Mouse (Mus musculus) neutrophil, adult 5-6 weeks (primary cell): ENCODE data around the gene Gm30191. TPM values are rescaled to one million over a fixed set of nuclear protein-coding genes. Genes with fewer than 3 reads are reported as not detected.

Source experiments
- ATAC-seq: fragments of 151-379, 151-347 bp; 2 replicates; pipeline ENCODE4 v1.8.0; 2017; ENCODE audit warnings: mild to moderate bottlenecking, moderate TSS enrichment; ENCODE audit not compliant: insufficient number of reproducible peaks, poor library complexity, low FRiP score, severe bottlenecking; ENCODE audit errors: extremely low read depth
- total RNA-seq: library from RNA; stranded (forward); fragments of 200-1000 nt; gene quantifications from 2 replicates; pipeline ENCODE4 v1.2.3, GENCODE M21; 2017

The Gm30191 gene
- total RNA-seq = not detected in 2 replicates

DNA sequence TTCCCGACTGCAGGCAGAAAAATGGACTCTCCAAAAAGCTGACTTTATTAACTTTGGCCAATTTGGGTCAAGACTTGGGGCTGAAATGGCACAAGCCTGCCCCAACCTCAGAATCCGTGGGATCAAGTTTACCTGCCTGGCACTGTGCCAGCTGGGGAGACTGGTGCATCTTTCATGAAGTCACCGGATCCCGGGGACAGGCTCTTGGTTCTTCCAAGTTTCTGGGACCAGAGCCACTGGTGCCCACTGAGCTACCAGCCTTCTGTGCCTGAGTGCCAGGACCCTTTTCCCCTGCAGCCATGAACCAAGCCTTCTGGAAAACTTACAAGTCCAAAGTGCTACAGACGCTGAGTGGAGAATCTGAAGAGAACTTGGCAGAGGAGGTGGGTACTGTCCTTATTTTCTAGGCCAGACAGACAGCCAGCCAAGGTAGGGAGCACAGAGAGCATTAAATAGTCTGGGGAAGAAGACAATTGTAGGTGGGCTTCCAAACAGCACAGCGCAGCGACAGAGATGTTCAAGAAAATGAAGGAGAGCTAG lies at the start of gene Gm30191:
Gene Gm30191, plus strand, starts transcription at position 217 of the 540 bp plus-strand sequence.
- no peak for ATAC-seq

DNA sequence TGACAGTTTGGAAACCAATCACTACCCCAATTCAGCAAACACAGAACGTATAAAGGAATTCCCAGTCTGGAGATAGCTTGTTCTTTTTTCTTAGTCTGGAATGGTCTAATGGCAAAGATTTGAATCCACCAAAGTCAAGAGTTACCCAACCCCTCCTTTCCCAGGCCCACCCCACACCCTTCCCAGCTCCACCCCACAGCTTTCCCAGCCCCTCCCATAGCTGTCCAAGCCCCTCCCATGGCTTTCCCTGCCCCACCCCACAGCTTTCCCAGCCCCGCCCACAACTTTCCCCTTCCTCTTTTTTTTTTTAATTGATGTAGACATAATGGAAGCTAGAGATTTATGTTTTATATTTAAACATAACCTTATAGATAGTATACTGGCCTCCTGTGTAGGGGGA lies 47.4 kb upstream of the Gm30191 start:
- ATAC-seq = no peak

DNA sequence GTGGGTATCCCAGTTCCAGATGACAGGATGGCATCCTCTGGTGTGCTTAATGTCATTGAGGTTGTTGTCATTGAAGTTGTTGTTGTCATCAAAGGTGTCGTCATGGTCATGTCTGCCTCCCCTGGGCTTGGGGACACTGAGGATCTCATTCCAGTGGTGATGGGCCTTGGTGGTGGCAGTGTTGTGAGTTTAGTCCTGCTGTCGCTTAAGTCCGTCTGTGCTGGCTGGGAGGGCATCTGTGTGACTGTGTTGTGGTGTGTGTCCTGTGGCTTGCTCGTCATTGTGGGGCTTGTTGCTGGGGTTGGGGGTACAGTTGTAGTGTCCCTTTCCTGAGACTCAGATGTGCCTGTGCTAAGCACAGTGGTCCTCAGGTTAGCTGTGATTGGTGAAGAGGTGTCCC lies 43.8 kb upstream of the Gm30191 start, which contains the start of gene Gm7534:
Gene Gm7534, minus strand, starts transcription at position 101 of the 400 bp plus-strand sequence.
- ATAC-seq = no peak

DNA sequence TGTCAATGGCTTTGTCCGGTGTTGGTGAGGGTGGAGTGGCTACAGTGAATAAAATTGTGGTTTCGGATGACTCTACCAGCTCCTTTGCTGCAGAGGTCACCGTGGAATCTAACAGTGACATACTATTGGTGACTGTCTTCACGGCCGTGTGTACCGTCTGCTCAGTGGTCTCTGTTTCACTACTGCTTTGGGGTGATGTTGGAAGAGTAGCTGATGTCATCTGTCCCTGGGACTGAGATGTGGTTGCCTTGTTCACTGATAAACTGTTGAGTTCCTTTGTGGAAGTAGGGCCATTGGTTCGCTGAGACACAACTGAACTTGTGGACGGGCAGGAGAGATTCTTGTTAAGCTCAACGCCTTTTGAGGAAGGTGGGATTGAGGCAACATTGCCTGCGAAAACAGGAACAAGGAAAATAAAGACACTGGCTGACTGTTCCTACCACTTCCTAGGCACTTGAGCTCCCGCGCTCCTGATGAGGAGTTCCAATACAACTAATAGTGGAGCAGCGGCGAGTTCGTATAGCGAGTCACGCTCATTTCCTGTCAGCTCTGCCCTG lies 43.3 kb upstream of the Gm30191 start:
- no peak for ATAC-seq

DNA sequence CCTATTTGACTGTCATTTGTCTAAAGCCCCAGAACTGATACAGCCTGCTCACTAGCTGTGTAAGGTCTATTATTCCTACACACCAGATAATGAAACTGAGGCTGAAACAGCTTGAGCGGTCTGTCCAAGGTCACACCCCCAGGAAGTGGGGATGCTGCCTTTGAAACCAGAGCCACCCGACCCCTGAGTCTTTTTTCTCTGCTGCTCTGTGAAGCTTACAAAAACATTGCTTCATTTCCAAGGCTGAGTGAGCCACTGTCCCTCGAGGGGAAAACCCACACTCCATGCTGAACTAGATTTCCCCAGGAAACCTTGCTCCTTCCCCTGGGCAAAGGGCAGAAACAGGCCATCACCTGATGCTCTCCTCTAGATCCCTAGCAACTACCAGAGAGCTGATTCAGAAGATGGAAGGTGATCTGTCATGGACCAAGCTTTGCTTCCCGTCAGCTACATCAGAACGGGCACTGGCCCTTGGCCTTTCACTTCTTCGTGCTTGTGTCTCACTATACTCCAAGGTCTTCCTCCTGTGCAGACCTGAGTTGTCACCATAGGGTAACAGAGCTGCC lies 40.2 kb upstream of the Gm30191 start:
- no peak for ATAC-seq

DNA sequence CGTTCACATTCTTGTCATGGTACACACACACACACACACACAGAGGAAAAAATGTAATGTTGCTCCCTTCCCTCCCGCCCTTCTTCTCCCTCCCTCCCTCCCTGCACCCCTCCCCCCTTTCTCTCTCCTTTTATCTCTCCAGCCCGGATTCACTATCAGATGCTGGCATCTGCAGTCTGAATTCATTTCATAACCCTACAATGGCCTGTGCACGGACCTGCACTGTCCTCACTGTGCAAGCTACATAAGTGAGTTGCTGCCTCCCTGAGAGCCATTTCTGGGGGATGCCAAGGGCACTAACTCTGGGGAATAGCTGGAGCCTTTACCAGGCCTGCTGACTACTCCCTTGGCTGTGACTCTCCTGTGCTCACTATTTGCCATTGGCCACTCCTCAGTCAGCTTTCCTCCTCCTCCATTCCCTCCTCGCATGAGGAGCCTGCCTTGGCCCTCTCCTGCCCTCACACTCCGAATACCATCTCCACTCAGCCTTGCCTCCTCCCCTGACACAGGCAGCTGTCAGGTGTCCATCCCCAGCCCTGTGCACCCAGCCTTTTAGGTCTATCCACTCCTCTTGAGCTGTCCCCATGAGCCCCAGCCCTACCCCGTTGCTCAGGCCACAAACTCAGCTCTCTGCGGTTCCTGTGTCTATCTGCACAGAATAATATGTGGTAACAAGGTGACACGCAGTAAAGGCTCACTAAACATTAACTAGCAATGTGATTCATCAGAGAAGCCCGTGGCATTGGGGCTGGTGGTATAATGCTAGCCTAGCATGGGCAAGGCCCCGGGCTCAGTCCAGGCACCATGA lies 23.7 kb upstream of the Gm30191 start:
- no peak for ATAC-seq

DNA sequence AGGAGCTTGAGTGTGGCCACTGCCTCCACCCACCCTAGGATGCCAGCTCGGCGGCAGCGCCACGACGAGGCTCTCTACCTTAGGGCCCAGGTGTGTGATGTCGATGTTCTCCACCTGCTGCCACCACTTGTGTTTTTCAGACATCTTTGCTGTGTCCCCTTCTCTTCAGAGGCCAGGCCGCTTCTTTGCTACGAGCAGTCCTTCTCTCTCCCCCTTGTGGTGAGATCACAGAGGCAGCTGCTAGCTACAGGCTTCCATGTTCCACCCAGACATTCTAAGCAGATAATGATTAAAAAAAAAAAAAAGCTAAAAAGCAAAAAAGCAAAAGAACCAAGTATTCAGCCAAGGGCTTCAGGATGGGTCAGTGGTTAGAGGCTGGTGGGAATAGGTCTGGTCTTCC lies 19.5 kb upstream of the Gm30191 start, which contains the start of gene Catsper4:
Gene Catsper4, minus strand, starts transcription at position 190 of the 400 bp plus-strand sequence.
- no peak for ATAC-seq

DNA sequence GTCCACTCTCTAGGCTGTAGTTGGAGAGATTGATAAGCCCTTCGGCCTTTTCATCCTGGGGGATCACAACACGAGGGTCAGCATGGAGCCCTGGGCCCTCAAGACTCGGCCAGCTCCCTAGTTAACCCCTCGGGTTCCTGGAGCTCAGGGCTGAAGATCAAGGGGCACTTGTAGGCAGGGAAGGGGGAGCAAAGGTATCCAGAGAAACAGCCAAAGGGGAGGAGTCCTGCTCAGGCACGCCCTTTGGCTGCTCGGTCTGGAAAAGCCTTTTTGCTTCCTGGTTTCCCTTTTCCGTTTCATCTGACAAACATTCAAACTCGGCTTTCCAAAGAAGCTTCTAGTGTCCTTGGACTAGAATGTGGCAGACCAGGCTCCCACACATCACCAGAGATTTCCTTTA lies 16.3 kb upstream of the Gm30191 start:
- ATAC-seq = no peak

DNA sequence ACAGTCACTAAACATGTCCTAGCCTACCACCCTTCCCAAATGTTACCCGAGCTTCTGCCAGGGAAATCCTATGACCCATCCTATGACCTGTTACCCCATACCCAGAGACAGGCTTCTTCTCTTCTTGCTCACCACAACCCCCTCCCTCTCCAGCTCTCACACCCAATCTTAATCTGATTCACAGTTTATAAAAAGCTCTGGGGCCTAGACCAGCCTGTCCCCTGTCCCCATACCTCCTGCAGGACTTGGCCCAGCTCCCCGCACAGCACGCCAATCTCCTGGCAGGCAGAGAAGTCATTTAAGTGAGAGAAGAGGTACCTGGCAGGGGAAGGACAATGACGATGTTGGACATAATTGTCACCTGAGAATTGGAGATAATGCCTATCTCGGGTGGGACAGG lies 11.9 kb upstream of the Gm30191 start:
- no peak for ATAC-seq

DNA sequence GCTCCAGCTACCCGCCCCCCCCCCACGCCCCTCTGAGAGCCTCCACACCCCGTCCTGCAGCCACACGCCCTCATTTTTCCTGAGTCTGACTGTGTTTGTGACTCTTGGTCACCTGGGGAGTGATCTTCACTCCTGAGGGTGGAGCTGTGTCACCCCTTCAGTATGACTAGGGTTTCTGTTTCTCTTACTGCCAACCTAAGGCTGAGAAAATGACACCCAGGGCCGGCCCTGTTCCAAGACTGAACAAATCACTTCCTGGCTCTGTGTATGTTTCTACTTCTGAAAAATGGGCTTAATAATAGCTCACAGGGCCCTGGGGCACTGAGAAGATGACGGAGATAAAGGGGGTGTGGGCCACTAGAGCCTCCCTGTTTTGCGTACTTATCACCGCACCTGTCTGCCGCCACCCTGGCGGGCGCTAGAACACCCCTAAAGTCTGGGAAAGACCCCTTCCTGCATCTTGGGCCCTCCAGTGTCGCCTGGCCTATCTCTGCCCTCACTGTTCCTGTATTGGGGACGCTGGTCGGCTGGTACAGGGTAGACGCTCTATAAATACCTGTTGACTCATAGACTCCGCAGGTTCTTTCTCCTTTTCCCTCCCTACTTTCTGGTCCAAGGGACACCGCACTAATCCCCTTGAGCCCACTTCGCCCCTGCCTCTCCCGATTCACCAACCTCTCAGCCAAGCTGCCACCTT lies 9.0 kb upstream of the Gm30191 start:
- ATAC-seq = no peak

DNA sequence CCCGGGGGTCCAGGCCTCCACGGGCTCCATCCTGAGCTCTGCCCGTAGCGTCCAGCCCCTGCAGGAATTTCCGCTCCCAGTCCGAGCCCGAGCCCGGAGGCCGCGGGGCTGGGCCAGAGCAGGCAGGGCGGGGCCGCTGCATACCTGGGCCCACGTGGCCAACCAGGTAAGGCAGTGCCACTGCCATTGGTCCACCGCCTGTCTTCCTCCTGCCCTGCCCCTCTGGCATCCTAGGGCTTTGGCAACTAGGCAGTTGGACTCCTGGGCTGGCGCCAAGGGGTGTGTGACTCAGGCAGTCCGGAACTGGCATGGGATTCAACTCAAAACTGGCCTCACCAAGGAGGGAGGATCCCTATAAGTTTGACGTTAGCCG lies 8.5 kb upstream of the Gm30191 start, which contains the start of gene Cnksr1:
Gene Cnksr1, minus strand, starts transcription at position 121 of the 373 bp plus-strand sequence.
- no peak for ATAC-seq

DNA sequence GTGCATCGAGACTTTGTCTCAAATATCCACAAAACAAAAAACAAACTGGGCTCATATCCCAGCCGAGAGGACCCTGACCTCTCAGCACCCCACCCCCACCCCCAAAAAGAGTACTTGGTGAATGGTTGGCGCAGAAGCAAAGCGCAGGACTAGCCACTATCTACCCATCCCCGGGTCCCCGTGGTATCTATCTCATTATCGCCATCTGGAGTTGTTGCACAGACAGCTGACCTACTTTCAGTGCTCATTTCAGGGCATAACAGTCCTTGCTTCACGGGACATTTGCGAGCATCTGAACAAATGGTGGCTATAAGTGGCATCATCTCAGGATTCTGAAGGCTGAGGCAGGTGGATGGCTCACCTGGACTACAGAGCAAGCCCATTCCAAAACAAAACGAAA lies 8.0 kb upstream of the Gm30191 start:
- no peak for ATAC-seq

DNA sequence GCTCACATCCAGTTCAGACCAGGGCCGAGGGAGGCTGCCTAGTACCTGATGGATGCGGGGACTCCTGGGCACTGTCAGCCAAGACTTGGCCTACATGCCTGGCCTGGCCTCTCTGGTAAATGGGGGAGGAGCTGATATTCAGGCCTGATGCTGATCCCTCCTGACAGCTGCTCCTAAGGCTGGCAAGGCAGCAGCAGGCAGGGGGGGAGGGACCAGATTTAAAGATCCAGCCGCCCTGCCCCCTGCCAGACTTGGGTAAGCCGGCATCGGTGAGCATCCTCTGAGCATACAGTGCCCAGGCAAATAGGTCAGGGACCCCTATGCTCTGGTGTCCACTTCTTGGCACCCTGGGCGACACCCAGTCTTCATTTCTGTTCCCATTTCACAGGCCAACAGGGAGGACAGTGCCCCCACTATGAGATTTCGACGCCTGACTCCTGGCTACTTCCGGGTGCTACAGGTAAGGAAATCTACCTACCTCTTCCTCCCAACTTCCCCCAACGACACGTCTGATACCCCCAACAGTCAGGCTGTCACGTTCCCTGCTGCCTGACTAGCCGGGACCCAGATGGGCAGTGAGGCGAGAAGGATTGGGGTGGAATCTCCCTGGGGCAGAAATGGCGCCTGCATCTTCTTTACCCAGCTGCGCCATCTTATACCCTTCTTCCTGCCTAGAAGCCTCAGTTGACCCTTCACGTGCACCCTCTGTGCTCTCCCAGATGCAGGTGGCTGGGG lies 3.1 kb upstream of the Gm30191 start, which contains the start of gene E130218I03Rik:
Gene E130218I03Rik, plus strand, starts transcription at position 147 of the 735 bp plus-strand sequence.
- no peak for ATAC-seq

DNA sequence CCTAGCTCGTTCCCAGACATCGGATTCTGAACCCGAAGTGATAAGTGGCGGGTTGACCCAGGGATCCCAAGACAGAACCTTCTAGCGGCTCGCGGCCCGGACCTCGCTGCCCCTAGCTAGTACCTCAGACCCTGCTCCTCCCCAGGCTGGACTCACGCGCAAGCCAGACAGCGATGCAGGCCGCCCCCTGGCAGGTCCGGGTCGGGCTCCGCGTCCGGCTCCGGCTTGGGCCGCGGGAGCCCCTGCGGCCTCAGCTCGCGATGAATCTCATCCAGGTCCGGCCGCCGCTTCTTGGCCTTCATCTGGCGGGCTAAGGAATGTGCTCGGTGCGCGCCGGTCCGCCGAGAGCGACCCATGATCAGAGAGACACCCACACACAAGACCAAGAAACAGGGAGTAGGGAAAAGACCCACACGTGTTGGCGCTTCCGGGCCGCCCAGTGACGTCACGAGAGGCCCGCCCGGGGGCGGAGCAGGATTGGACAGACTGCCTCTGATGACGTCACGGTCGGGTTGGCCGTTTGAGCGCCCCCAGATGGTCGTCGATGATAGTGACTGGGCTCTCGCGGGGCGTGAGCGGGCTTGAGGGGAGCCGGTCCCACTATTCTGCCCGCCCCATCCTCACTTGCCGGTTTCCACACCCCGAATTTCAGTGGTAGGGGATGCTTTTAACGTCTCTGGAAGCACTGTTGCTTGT lies 1.4 kb upstream of the Gm30191 start, which contains the start of gene Zfp593:
Gene Zfp593, minus strand, starts transcription at position 445 of the 696 bp plus-strand sequence.
- peak; percentile 81 for ATAC-seq

DNA sequence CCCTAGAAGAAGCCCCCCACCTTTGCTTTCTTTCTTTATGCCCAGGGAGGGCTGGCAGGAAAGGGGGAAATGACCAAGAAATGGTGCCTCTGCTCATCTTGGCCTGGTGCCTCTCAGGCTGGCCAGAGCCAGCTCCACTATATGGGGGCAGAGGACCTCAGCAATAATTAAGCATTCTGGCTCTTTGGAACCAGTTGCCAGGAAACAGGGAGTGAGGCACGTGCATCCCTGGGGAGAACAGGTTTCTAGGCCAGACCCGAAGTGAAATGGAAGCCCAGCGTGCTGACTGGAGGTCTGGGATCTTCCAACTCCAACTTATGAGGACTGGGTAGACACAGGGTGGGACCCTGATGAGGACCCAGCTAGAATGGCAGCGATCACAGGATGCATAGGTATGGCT lies 479 bp upstream of the Gm30191 start:
- no peak for ATAC-seq

DNA sequence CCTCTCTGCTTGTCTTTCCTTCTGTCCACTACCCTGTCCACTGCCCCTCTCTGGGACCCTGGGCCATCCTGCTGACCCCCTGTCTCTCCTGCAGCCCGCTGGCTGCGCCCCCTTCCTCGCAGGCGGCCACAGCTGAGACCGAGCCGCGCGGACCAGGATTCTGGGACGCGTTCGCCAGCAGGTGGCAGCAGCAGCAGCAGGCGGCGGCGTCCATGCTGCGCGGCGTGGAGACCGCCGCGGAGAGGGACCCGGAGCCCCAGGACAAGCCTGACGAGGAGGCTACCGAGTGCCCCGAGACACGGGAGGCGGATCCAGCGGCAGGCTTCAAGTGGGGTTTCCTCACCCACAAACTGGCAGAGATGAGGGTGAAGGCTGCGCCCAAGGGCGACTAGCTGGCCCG lies 2.9 kb downstream of the Gm30191 start:
- ATAC-seq = peak; percentile 19; the same call in 1 of the 2 replicates

DNA sequence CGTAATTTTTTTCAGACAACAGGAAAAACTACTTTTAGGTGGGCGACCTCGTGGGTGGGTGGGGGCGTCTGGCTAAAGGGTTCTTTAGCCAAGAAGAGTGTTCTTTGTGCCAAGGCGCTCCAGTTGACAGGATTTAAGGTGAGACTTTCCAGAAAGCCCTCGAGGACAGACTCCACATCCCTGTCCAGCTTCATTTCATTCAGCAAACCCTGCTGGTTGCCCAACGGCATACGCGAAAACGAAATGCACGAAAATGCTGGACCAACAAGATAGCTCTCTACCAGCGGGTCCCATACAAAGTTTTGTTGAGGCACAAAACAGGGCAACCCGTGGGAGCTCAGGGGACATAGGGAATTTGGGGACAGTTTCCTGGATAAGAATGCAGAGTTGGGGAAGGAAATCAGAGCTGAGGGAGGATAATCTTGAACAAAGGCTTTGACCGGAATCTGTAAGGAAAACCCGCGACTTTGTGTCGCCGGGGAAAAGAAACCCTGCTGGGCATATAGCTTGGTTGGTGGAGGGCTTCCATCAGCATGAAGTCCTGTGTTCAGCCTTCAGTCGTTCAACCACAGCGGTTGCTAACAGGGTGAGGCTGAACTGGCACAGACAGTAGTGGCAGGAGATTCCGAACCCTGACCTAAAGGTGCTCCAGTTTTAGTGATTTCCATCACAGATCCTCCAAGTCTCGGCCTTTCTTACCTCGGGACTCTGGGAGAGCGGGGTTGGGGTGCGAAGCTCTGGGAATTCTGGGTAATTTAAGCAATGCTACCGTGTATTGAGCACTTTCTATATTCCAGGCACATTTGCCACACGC lies 3.6 kb downstream of the Gm30191 start:
- ATAC-seq = no peak
